Mouse (Mus musculus): ENCODE results near the gene Il9. TPM values are rescaled to one million over a fixed set of nuclear protein-coding genes. Genes with fewer than 3 reads are reported as not detected.

Il9 gene
- total and polyA plus RNA-seq, 3 experiments, result not detected

GRCm38 (mm10) chr13:56516311-56516710 is 34.3 kb upstream of the Il9 start:
- H3K27me3 ChIP-seq (ENCODE audit: control insufficient read depth in 1 of 2, insufficient read depth in 2 of 2, low read length in 2 of 2), result no peaks in the 10 kb centered on the region
- no peak overlapping the region for H3K4me3 ChIP-seq (ENCODE audit: control insufficient read depth in 1 of 2, insufficient read depth in 1 of 2, low read depth in 2 of 2, low read length in 2 of 2)
- H3K36me3 ChIP-seq (ENCODE audit: control insufficient read depth in 1 of 2, insufficient read depth in 2 of 2, low read length in 2 of 2), result no peaks in the 10 kb centered on the region
- no peak overlapping the region for H3K27ac ChIP-seq (ENCODE audit: control insufficient read depth, low read depth, low read length)
- no peak for TF ChIP-seq POLR2A (IDR thresholded peaks at IDR 0.05; ENCODE audit: control insufficient read depth in 1 of 2, insufficient read depth in 1 of 2, low read depth in 1 of 2, low read length in 2 of 2, poor library complexity in 1 of 2)
- no peak for TF ChIP-seq GATA1 (IDR thresholded peaks at IDR 0.05; ENCODE audit: low read depth, low read length)
- TF ChIP-seq EP300 (IDR thresholded peaks at IDR 0.05; ENCODE audit: low read depth in 1 of 2, low read length in 2 of 2), result no peak
- TF ChIP-seq MYC (IDR thresholded peaks at IDR 0.05; ENCODE audit: low read depth, low read length), result no peak
- TF ChIP-seq ZKSCAN1 (IDR thresholded peaks at IDR 0.05; ENCODE audit: low read depth, low read length), result no peak
- no peak overlapping the region for H3K9ac ChIP-seq (ENCODE audit: control insufficient read depth, low read depth, low read length, poor library complexity, severe bottlenecking)
- H3K4me1 ChIP-seq (ENCODE audit: control insufficient read depth in 1 of 2, insufficient read depth in 2 of 2, low read length in 2 of 2), result no peaks in the 10 kb centered on the region
- no peak for DNase-seq (ENCODE audit: low read depth, low spot score)
- H3K79me2 ChIP-seq (ENCODE audit: control insufficient read depth, insufficient read depth, low read length, poor library complexity), result no peaks in the 10 kb centered on the region
- H3K9me3 ChIP-seq (replicated peaks; ENCODE audit: insufficient read depth, low read length), result no peaks in the 10 kb centered on the region

DNA sequence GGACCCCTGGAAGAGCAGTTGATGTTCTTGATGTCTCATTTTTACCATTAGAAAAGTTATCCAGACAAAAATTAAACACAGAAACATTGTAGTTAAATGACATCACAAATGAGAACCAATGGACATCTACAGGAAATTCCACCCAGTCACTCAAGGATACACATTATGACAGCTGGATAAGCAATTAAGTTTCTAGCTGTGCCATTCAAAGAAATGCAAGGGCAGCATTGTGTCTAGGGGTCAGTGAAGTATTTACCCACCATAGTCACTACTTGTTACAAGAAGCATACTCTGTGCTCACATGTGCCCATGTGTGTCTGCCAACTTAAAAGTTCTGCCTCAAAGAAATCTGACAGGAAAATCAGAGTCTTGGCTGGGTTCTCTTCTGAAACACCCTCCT is 31.5 kb upstream of the Il9 start:
- Histone ChIP-seq H3K9ac (ENCODE audit: control insufficient read depth, low read depth, low read length, poor library complexity, severe bottlenecking) (no peak overlapping the region), H3K27ac (ENCODE audit: control insufficient read depth, low read depth, low read length) (no peak overlapping the region), H3K4me3 (ENCODE audit: control insufficient read depth in 1 of 2, insufficient read depth in 1 of 2, low read depth in 2 of 2, low read length in 2 of 2) (no peak overlapping the region), H3K9me3 (replicated peaks; ENCODE audit: insufficient read depth, low read length) (no peaks in the 10 kb centered on the region), H3K79me2 (ENCODE audit: control insufficient read depth, insufficient read depth, low read length, poor library complexity) (no peaks in the 10 kb centered on the region), H3K4me1 (ENCODE audit: control insufficient read depth in 1 of 2, insufficient read depth in 2 of 2, low read length in 2 of 2) (no peaks in the 10 kb centered on the region), H3K36me3 (ENCODE audit: control insufficient read depth in 1 of 2, insufficient read depth in 2 of 2, low read length in 2 of 2) (no peaks in the 10 kb centered on the region), H3K27me3 (ENCODE audit: control insufficient read depth in 1 of 2, insufficient read depth in 2 of 2, low read length in 2 of 2) (no peaks in the 10 kb centered on the region)
- no peak for DNase-seq (ENCODE audit: low read depth, low spot score)
- TF ChIP-seq MAFK (IDR thresholded peaks at IDR 0.05; ENCODE audit: borderline replicate concordance, low read depth, low read length), result no peak
- TF ChIP-seq MXI1 (IDR thresholded peaks at IDR 0.05; ENCODE audit: low read depth, low read length), result no peak
- TF ChIP-seq TCF12 (IDR thresholded peaks at IDR 0.05; ENCODE audit: low read depth, low read length), result no peak
- no peak for TF ChIP-seq MYB (IDR thresholded peaks at IDR 0.05; ENCODE audit: low read depth, low read length)
- TF ChIP-seq MYC (IDR thresholded peaks at IDR 0.05; ENCODE audit: low read depth, low read length), result no peak

GRCm38 (mm10) chr13:56509796-56510195 is 27.8 kb upstream of the Il9 start:
- no peaks in the 10 kb centered on the region for H3K9me3 ChIP-seq (replicated peaks; ENCODE audit: insufficient read depth, low read length)

More at GRCm38 (mm10) chr13:56509796-56510195, 27.8 kb upstream of the Il9 start:
- no peak for DNase-seq (ENCODE audit: low read depth, low spot score)
- no peaks in the 10 kb centered on the region for H3K36me3 ChIP-seq (ENCODE audit: control insufficient read depth in 1 of 2, insufficient read depth in 2 of 2, low read length in 2 of 2)
- no peaks in the 10 kb centered on the region for H3K79me2 ChIP-seq (ENCODE audit: control insufficient read depth, insufficient read depth, low read length, poor library complexity)
- H3K9ac ChIP-seq (ENCODE audit: control insufficient read depth, low read depth, low read length, poor library complexity, severe bottlenecking), result no peak overlapping the region
- H3K4me3 ChIP-seq (ENCODE audit: control insufficient read depth in 1 of 2, insufficient read depth in 1 of 2, low read depth in 2 of 2, low read length in 2 of 2), result no peak overlapping the region
- no peaks in the 10 kb centered on the region for H3K4me1 ChIP-seq (ENCODE audit: control insufficient read depth in 1 of 2, insufficient read depth in 2 of 2, low read length in 2 of 2)
- no peak overlapping the region for H3K27ac ChIP-seq (ENCODE audit: control insufficient read depth, low read depth, low read length)
- H3K27me3 ChIP-seq (ENCODE audit: control insufficient read depth in 1 of 2, insufficient read depth in 2 of 2, low read length in 2 of 2), result no peaks in the 10 kb centered on the region
- TF ChIP-seq ZMIZ1 (IDR thresholded peaks at IDR 0.05; ENCODE audit: low read depth, low read length) (no peak), USF1 (IDR thresholded peaks at IDR 0.05; ENCODE audit: low read depth, low read length) (no peak), POLR2A (IDR thresholded peaks at IDR 0.05; ENCODE audit: control insufficient read depth in 1 of 2, insufficient read depth in 1 of 2, low read depth in 1 of 2, low read length in 2 of 2, poor library complexity in 1 of 2) (no peak), POLR2AphosphoS5 (IDR thresholded peaks at IDR 0.05; ENCODE audit: borderline replicate concordance, low read depth, low read length) (no peak), SMC3 (IDR thresholded peaks at IDR 0.05; ENCODE audit: low read depth, low read length) (no peak), TBP (IDR thresholded peaks at IDR 0.05; ENCODE audit: low read depth, low read length) (no peak), GATA1 (IDR thresholded peaks at IDR 0.05; ENCODE audit: low read depth, low read length) (no peak), HCFC1 (IDR thresholded peaks at IDR 0.05; ENCODE audit: low read depth, low read length) (no peak), RCOR1 (IDR thresholded peaks at IDR 0.05; ENCODE audit: low read depth, low read length) (no peak), KAT2A (conservative IDR thresholded peaks at IDR 0.05; ENCODE audit: low read depth, low read length) (no peak), TCF12 (IDR thresholded peaks at IDR 0.05; ENCODE audit: low read depth, low read length) (no peak), CTCF (IDR thresholded peaks at IDR 0.05 in 2 of 3, conservative IDR thresholded peaks at IDR 0.05 in 1 of 3; ENCODE audit: control insufficient read depth in 1 of 3, insufficient read depth in 1 of 3, low read depth in 2 of 3, low read length in 3 of 3, poor library complexity in 1 of 3, severe bottlenecking in 1 of 3) (no peak), ZNF384 (IDR thresholded peaks at IDR 0.05; ENCODE audit: low read depth, low read length) (no peak)

Data from MEL (cell line).